Mouse (Mus musculus): ENCODE results near the gene Ncoa6.

DNA sequence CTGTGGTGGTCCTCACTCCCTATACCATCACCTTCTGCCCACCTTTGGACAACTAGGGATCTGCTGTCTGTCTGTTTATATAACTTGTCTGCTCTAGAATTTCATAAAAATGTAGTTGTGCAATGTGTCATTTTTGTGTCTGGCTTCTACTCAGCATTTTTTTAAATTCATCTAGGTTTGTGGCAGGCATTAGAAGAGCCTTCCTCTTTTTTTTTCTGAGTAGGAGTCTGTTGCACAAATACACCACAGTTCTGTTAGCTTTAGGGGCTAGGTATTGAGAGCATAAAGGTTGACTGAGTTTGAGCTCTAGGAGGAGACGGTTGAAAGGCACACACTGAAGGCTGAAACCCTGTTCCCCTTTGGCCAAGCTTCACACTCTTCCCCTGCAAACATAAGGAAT is 100.4 kb downstream of the Ncoa6 start:
- no peak for TF ChIP-seq CTCF (IDR thresholded peaks at IDR 0.05; ENCODE audit: borderline replicate concordance, insufficient read depth, low read depth, low read length)
- no peak for TF ChIP-seq POLR2A (IDR thresholded peaks at IDR 0.05; ENCODE audit: borderline replicate concordance, insufficient read depth, low read length)
